Mouse (Mus musculus) ES-E14 (cell line): ENCODE measurements around the gene Slc26a6. TPM values are rescaled to one million over a fixed set of nuclear protein-coding genes. Genes with fewer than 3 reads are reported as not detected.

ENCODE experiments used
- DNase-seq: peaks from one replicate; pipeline ENCODE4 v3.0.0-alpha.2; 2013; ENCODE audit warnings: low read depth, low spot score
- H3K27ac ChIP-seq: 2 replicates; pipeline ENCODE4 v1.5.1; 2012; ENCODE audit warnings: low read depth, mild to moderate bottlenecking, low read length, moderate library complexity, mixed read lengths; ENCODE audit not compliant: poor library complexity, insufficient read depth, severe bottlenecking
- H3K36me3 ChIP-seq: 2 replicates; pipeline ENCODE4 v1.6.1; 2012; ENCODE audit warnings: mild to moderate bottlenecking, low read length, moderate library complexity, mixed read lengths; ENCODE audit not compliant: control insufficient read depth, poor library complexity, insufficient read depth, severe bottlenecking
- H3K4me1 ChIP-seq, 2 experiments: fragments of 150-350 bp in 1 of 2; sonication (generic) in 1 of 2; 2 replicates each; pipeline ENCODE4 v1.6.1; 2012; ENCODE audit warnings: low read length in 2 of 2, mild to moderate bottlenecking in 1 of 2, mixed read lengths in 1 of 2; ENCODE audit not compliant: control insufficient read depth in 2 of 2, insufficient read depth in 2 of 2, poor library complexity in 1 of 2
- H3K4me3 ChIP-seq, 2 experiments: fragments of 150-350 bp in 1 of 2; sonication (generic) in 1 of 2; 2 replicates each; pipeline ENCODE4 v1.5.1; 2012; ENCODE audit warnings: low read length in 2 of 2, low read depth in 1 of 2, mild to moderate bottlenecking in 1 of 2, mixed read lengths in 1 of 2; ENCODE audit not compliant: insufficient read depth in 1 of 2, poor library complexity in 1 of 2, severe bottlenecking in 1 of 2
- H3K9ac ChIP-seq: 2 replicates; pipeline ENCODE4 v1.6.1; 2012; ENCODE audit warnings: low read depth, mild to moderate bottlenecking, low read length, mixed read lengths; ENCODE audit not compliant: poor library complexity, insufficient read depth, severe bottlenecking
- H3K9me3 ChIP-seq: fragments of 150-350 bp; sonication (generic); 2 replicates; pipeline ENCODE4 v1.6.1; 2012; ENCODE audit warnings: low read depth, mild to moderate bottlenecking, low read length; ENCODE audit not compliant: control insufficient read depth, insufficient read depth
- CHD2 ChIP-seq: IDR thresholded peaks from 2 replicates; pipeline ENCODE4 v1.6.1; 2014; ENCODE audit warnings: mild to moderate bottlenecking, low read depth, low read length, inconsistent platforms
- HCFC1 ChIP-seq: IDR thresholded peaks from 2 replicates; pipeline ENCODE4 v1.6.1; 2012; ENCODE audit warnings: low read length, inconsistent platforms, borderline replicate concordance; ENCODE audit not compliant: insufficient read depth
- MAFK ChIP-seq: IDR thresholded peaks from 2 replicates; pipeline ENCODE4 v1.6.1; 2014; ENCODE audit warnings: mild to moderate bottlenecking, low read depth, low read length, inconsistent platforms; ENCODE audit not compliant: insufficient read depth
- ZC3H11A ChIP-seq: IDR thresholded peaks from 2 replicates; pipeline ENCODE4 v1.6.1; 2012; ENCODE audit warnings: low read depth, mild to moderate bottlenecking, inconsistent platforms, low read length, borderline replicate concordance
- ZNF384 ChIP-seq: IDR thresholded peaks from 2 replicates; pipeline ENCODE4 v1.6.1; 2012; ENCODE audit warnings: low read depth, low read length, inconsistent platforms
- in situ Hi-C, 2 experiments: fragments of 600-800 bp; cut with MboI; formaldehyde crosslinking; loops; one replicate each; pipeline ENCODE4 v1.15.1; 2025; ENCODE audit warnings: low sequenced_read_pairs in 2 of 2, inconsistent platforms in 1 of 2; ENCODE audit not compliant: unreplicated experiment in 2 of 2
- total RNA-seq: library from RNA; depleted of rRNA; stranded (reverse); fragments of 300-350 nt; gene quantifications from 2 replicates; pipeline ENCODE4 v1.2.3, GENCODE M21; 2012

Gene Slc26a6
- total RNA-seq, 1 experiment: 15.1 TPM

DNA sequence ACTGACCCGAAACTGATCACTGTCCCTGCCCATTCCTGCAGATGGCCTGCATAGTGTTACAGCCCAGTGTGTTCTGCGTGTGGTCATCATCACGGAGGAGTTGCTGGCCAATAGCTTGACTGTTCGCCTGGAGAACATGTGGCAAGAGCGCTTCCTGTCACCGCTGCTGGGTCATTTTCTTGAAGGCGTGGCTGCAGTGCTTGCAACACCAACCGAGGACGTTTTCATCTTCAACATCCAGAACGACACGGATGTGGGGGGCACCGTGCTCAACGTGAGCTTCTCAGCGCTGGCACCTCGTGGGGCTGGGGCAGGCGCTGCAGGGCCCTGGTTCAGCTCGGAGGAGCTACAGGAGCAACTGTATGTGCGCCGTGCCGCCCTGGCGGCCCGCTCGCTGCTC is 21.4 kb upstream of the Slc26a6 start:
- DNase-seq: no peak
- peaks cover 0 to 11% of the 10 kb centered on the region in 2 experiments; a peak in 2 of 4 replicates for H3K4me1 ChIP-seq
- in situ Hi-C loops: no loop called here
- no peaks in the 10 kb centered on the region; the same call in 1 of the 2 replicates for H3K36me3 ChIP-seq
- no peak overlapping the region for H3K27ac ChIP-seq
- H3K9ac ChIP-seq: peak overlapping the region; percentile 49
- TF ChIP-seq ZC3H11A (no peak), ZNF384 (no peak), CHD2 (no peak), HCFC1 (no peak), MAFK (no peak)
- no peaks in the 10 kb centered on the region for H3K9me3 ChIP-seq
- H3K4me3 ChIP-seq: peak overlapping the region; percentile 69 to 96

DNA sequence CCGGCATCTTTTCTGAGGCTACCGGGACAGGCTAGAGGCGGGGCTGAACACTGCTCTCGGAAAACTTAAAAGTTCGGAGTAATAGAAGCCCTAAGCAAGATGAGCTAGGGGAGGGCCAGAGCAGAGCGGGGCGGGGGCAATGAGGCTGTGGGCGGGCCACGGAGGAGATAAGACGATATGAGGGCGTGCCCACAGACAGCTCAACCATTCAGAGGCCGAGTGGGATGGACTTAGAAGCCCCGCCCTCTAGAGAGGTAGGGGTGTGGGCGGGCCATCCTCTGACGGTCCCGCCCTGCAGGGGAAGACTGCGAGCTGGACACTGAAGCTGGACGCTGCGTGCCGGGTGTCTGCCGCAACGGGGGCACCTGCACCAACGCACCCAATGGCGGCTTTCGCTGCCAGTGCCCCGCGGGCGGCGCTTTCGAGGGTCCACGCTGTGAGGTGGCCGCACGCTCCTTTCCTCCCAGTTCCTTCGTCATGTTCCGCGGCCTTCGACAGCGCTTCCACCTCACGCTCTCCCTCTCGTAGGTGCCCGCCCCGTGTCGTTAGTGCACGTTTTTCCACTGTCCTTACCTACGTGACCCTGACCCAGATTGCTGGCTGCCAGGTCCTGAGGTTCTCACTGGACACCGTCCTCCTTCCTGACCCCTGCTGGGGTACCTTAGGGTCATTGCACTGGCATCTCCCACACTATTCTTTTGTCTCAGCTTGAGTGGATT is 20.5 kb upstream of the Slc26a6 start:
- peaks cover 0 to 8% of the 10 kb centered on the region in 2 experiments; a peak in 2 of 4 replicates for H3K4me1 ChIP-seq
- H3K27ac ChIP-seq: no peak overlapping the region
- TF ChIP-seq MAFK: no peak
- peak; percentile 96 for DNase-seq
- peak overlapping the region; percentile 69 to 96 for H3K4me3 ChIP-seq
- no peaks in the 10 kb centered on the region; the same call in 1 of the 2 replicates for H3K36me3 ChIP-seq
- H3K9ac ChIP-seq: peak overlapping the region; percentile 49
- in situ Hi-C loops: no loop called here
- no peaks in the 10 kb centered on the region for H3K9me3 ChIP-seq

DNA sequence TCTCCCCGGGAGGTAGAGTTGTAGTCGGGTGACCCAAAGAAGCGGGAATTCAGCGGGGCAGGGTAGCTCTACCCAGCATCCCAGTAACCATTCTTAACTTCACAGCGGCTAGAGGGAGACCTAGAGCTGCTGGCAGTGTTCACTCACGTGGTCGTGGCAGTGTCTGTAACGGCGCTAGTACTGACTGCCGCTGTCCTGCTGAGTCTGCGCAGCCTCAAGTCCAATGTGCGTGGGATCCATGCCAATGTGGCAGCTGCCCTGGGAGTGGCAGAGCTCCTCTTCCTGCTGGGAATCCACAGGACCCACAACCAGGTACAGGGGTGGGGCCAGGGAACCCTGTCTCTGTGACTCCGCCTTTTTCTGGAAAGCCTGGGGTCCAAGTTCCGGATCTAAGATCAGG is 10.1 kb upstream of the Slc26a6 start:
- no peaks in the 10 kb centered on the region for H3K9me3 ChIP-seq
- H3K4me1 ChIP-seq: peaks cover 0 to 10% of the 10 kb centered on the region in 2 experiments; a peak in 1 of 4 replicates
- no peak overlapping the region for H3K27ac ChIP-seq
- H3K9ac ChIP-seq: peak overlapping the region; percentile 39; the same call in 1 of the 2 replicates
- DNase-seq: no peak
- in situ Hi-C loops: no loop called here
- peaks cover 3% of the 10 kb centered on the region; the same call in 1 of the 2 replicates for H3K36me3 ChIP-seq
- TF ChIP-seq ZC3H11A (no peak), MAFK (no peak), CHD2 (no peak), ZNF384 (no peak), HCFC1 (no peak)
- peak overlapping the region; percentile 19 to 39; a peak in 2 of 4 replicates for H3K4me3 ChIP-seq

DNA sequence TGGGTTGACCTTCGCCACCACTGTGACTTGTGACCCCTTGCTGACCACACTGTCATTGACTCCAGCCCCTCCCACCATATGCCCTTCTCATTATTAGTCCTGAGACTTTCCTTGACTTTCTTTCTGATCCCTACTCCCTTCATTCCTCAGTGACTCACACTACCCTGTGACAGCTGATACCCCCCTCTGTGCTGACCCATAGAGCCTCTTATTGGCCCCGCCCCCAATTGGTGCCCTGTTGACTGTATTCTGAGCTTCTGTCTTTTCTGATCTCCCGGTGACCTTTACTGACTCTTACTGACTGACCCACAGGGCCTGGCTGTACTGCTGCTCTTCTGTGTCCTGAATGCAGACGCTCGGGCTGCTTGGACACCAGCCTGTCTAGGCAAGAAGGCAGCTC is 7.7 kb upstream of the Slc26a6 start:
- H3K4me3 ChIP-seq: no peak overlapping the region
- H3K9ac ChIP-seq: no peak overlapping the region
- DNase-seq: no peak
- no peak overlapping the region for H3K27ac ChIP-seq
- H3K9me3 ChIP-seq: no peaks in the 10 kb centered on the region
- in situ Hi-C loops: no loop called here
- TF ChIP-seq ZC3H11A: no peak
- peaks cover 2 to 19% of the 10 kb centered on the region in 2 experiments; a peak in 1 of 4 replicates for H3K4me1 ChIP-seq
- peaks cover 3% of the 10 kb centered on the region; the same call in 1 of the 2 replicates for H3K36me3 ChIP-seq

DNA sequence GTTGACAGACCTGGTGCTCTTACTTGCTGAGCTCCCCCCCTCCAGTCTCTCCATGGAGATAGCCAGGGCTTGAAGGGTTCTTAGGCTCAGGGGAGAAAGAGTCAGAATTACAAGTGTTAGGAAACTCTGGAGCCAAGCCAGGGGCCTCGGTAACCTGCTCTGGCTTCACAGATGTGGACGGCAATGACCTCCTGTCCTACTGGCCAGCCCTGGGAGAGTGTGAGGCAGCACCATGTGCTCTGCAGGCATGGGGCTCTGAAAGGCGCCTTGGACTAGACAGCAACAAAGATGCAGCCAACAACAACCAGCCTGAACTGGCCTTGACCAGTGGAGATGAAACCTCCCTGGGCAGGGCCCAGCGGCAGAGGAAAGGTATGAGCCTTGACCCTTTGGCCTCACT is 5.7 kb upstream of the Slc26a6 start:
- peaks cover 2 to 22% of the 10 kb centered on the region in 2 experiments; a peak in 1 of 4 replicates for H3K4me1 ChIP-seq
- DNase-seq: no peak

More for the DNA sequence above, 5.7 kb upstream of the Slc26a6 start:
- H3K9ac ChIP-seq: 0 out of 2 replicates have a peak overlapping the region, but pooled peaks have one; percentile 14
- TF ChIP-seq CHD2: no peak
- no peak for TF ChIP-seq ZC3H11A
- TF ChIP-seq ZNF384: no peak
- no peak for TF ChIP-seq HCFC1
- no peak for TF ChIP-seq MAFK
- no peaks in the 10 kb centered on the region for H3K9me3 ChIP-seq
- H3K36me3 ChIP-seq: peaks cover 3% of the 10 kb centered on the region; the same call in 1 of the 2 replicates
- in situ Hi-C loops: no loop called here
- H3K27ac ChIP-seq: no peak overlapping the region
- H3K4me3 ChIP-seq: no peak overlapping the region; a peak in 1 of 4 replicates
